8 mouse cellular contexts compared by ENCODE assay signal in genomic region chrX:38564542-38565175, GRCm38 (mm10). TPM values are rescaled to one million over a fixed set of nuclear protein-coding genes. Genes with fewer than 3 reads are reported as not detected.
DNase-seq lines count a peak whose midpoint lies in the region; ATAC-seq lines count a peak whose summit lies in the region.

No protein-coding gene starts in this region.

- H3K9me3 ChIP-seq in intestine, embryonic 14.5 days (ENCODE audit: control insufficient read depth, low read length) = no peaks in the 10 kb centered on the region

- H3K27ac ChIP-seq in intestine, embryonic 14.5 days (ENCODE audit: low read depth) = peak overlapping the region; percentile 95

- intact Hi-C loops in gastrocnemius, postnatal 14 days (cut with DNase I; ENCODE audit: low total_unique reads) = no loop called here
- intact Hi-C loops in left cerebral cortex, postnatal 14 days (cut with DNase I) = loop anchor here (2.0 to 10.0 kb wide), 2 partner anchors 36 to 70 kb away; partner anchors contain the start of genes C1galt1c1 and Mcts1

- H3K4me3 ChIP-seq in intestine, embryonic 14.5 days (ENCODE audit: low read depth, low read length) = peak overlapping the region; percentile 43

- ATAC-seq in intestine, embryonic 14.5 days (replicated peaks; ENCODE audit: low FRiP score, low TSS enrichment, low read depth) = peak; percentile 95

- H3K4me2 ChIP-seq in intestine, embryonic 14.5 days (ENCODE audit: low read length) = peak overlapping the region; percentile 59

- no peaks in the 10 kb centered on the region for H3K4me1 ChIP-seq in intestine, embryonic 14.5 days (replicated peaks; ENCODE audit: control insufficient read depth, insufficient read depth, low read length)

- H3K9ac ChIP-seq in intestine, embryonic 14.5 days (ENCODE audit: low read length) = peak overlapping the region; percentile 59

- H3K36me3 ChIP-seq in intestine, embryonic 14.5 days (ENCODE audit: control insufficient read depth, insufficient read depth, low read length) = no peaks in the 10 kb centered on the region; the same call in 1 of the 2 replicates

- DNase-seq in adrenal gland, adult (ENCODE audit: inconsistent age in 2 of 2, low spot score in 1 of 2) = peak; percentile 93 to 96
- peak; percentile 86 for DNase-seq in embryo, embryonic 10.5 days (ENCODE audit: low spot score)
- peak; percentile 90 for DNase-seq in gastrocnemius, postnatal 14 days
- peak; percentile 89 for DNase-seq in intestine, embryonic 14.5 days (ENCODE audit: low spot score)
- DNase-seq in left cerebral cortex, postnatal 14 days (ENCODE audit: low spot score in 2 of 2) = peak; percentile 86 to 92
- DNase-seq in mesoderm, embryonic 11.5 days (ENCODE audit: low read depth, low spot score) = peak; percentile 90
- DNase-seq in right cerebral cortex, postnatal 36 days (ENCODE audit: low spot score in 2 of 2) = peak; percentile 83 to 87
- DNase-seq in yolk sac, embryonic 10.5 days (ENCODE audit: low spot score) = peak; percentile 89

- 8% methylated on average over 30 of the region's 52 CpGs for WGBS in intestine, embryonic 14.5 days

- H3K27me3 ChIP-seq in intestine, embryonic 14.5 days (replicated peaks; ENCODE audit: control insufficient read depth, insufficient read depth, low read length) = no peaks in the 10 kb centered on the region

RNA-seq across cellular contexts. Expression of gene Cul4b, which starts 11.3 kb away (rescaled TPM):
- 10 to 100 TPM; 11.0 to 11.5 TPM for total RNA-seq in gastrocnemius, postnatal 14 days (2021)
- 38.3 and 39.0 TPM in 2 replicates for polyA plus RNA-seq in intestine, embryonic 14.5 days (2014; fragmentation: Nextera tagmentation; extraction: Ambion mirVana)
- total RNA-seq in left cerebral cortex, postnatal 14 days (2021) = 10 to 100 TPM; 37.2 to 41.7 TPM

RNA-seq across cellular contexts. Expression of gene Mcts1, which starts 35.7 kb away (rescaled TPM):
- total RNA-seq in gastrocnemius, postnatal 14 days (2021) = 10 to 100 TPM; 44.5 to 47.3 TPM
- 86.0 and 86.4 TPM in 2 replicates for polyA plus RNA-seq in intestine, embryonic 14.5 days (2014; fragmentation: Nextera tagmentation; extraction: Ambion mirVana)
- total RNA-seq in left cerebral cortex, postnatal 14 days (2021) = 10 to 100 TPM; 76.0 to 76.2 TPM

Comparison
In these comparisons a context has a peak if more than half of its experiments do, and no peak if none do; other contexts are left out.
1. Peak in every context shown above with its lines: DNase-seq, ATAC-seq, H3K4me3 ChIP-seq and H3K27ac ChIP-seq.